Comparison of ENCODE assay signal across 1 mouse cellular context in the genomic region with DNA sequence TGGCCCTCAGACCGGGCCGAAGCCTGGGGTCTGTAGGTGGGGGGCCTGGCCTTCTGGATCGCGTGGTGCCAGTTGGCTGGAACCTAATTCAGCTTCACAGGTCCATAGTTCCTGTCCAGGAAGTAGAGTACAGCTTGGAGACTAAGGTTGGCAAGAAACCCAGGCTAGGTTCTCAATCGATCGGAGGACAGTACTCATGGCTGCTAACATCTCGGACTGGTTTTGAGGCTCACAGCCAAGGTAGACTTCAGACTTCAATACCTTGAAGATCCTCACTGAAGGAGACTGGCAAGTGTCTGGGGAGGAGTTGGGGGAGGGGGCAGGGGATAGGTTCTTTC.
TF ChIP-seq lines count a peak whose summit lies in the region.

No protein-coding gene starts in this region.

TF ChIP-seq in CH12.LX, 34 proteins besides CTCF, POLR2A, EP300 and RAD21:
- peak; percentile 80 for TF ChIP-seq POLR2AphosphoS2 (IDR thresholded peaks at IDR 0.05; ENCODE audit: low read depth, low read length)
- TF ChIP-seq CHD1 (IDR thresholded peaks at IDR 0.05; ENCODE audit: low read depth, low read length), result no peak
- no peak for TF ChIP-seq BHLHE40 (IDR thresholded peaks at IDR 0.05; ENCODE audit: low read depth, low read length)
- TF ChIP-seq MXI1 (IDR thresholded peaks at IDR 0.05; ENCODE audit: low read depth, low read length), result no peak
